Mouse (Mus musculus) forebrain, postnatal 0 days (tissue): ENCODE measurements around the gene Anks1b. TPM values are rescaled to one million over a fixed set of nuclear protein-coding genes. Genes with fewer than 3 reads are reported as not detected.
A peak's percentile ranks its signal among the peaks of the same experiment; 100 is the strongest.

Source experiments
- ATAC-seq: fragments of 200-750 bp; cut with Nextera tagmentation; 2 replicates; pipeline ENCODE4 v1.8.0; 2017; ENCODE audit warnings: mild to moderate bottlenecking, moderate library complexity
- DNase-seq: peaks from one replicate; pipeline ENCODE4 v3.0.0-alpha.2; 2015
- H3K27ac ChIP-seq: fragments of 300-500 bp; sonication (generic); 2 replicates; pipeline ENCODE4 v1.5.1; 2014; ENCODE audit warnings: low read depth, mild to moderate bottlenecking, antibody characterized with exemption, low read length, moderate library complexity, mixed read lengths
- H3K27me3 ChIP-seq: fragments of 300-500 bp; sonication (generic); 2 replicates; pipeline ENCODE4 v1.6.1; 2014; ENCODE audit warnings: mild to moderate bottlenecking, low read length, mixed read lengths; ENCODE audit not compliant: insufficient read depth
- H3K36me3 ChIP-seq: fragments of 300-500 bp; sonication (generic); 2 replicates; pipeline ENCODE4 v1.6.1; 2014; ENCODE audit warnings: mild to moderate bottlenecking, moderate library complexity; ENCODE audit not compliant: insufficient read depth
- H3K4me1 ChIP-seq: fragments of 300-500 bp; sonication (generic); 2 replicates; pipeline ENCODE4 v1.6.1; 2014; ENCODE audit warnings: antibody characterized with exemption; ENCODE audit not compliant: insufficient read depth
- H3K4me2 ChIP-seq: fragments of 300-500 bp; sonication (generic); 2 replicates; pipeline ENCODE4 v1.6.1; 2014; ENCODE audit warnings: low read depth, mild to moderate bottlenecking, moderate library complexity
- H3K4me3 ChIP-seq: fragments of 300-500 bp; sonication (generic); 2 replicates; pipeline ENCODE4 v1.5.1; 2014; ENCODE audit warnings: low read depth, low read length, mixed read lengths
- H3K9ac ChIP-seq: fragments of 300-500 bp; sonication (generic); 2 replicates; pipeline ENCODE4 v1.6.1; 2014; ENCODE audit warnings: mild to moderate bottlenecking
- H3K9me3 ChIP-seq: fragments of 300-500 bp; sonication (generic); 2 replicates; pipeline ENCODE4 v1.6.1; 2016; ENCODE audit warnings: low read length
- CTCF ChIP-seq: sonication (generic); IDR thresholded peaks from 2 replicates; pipeline ENCODE4 v1.5.1; 2016; ENCODE audit warnings: antibody characterized with exemption, control low read depth, low read depth
- WGBS: fragments of 180-500 bp; shearing (Covaris S2); extraction: QIAGEN DNeasy Blood & Tissue Kit; methylation state at CpG from one replicate; pipeline ENCODE4 v1.1.7; 2014; 5-methylcytosine and 5-hydroxymethylcytosine counted together
- polyA plus RNA-seq: library from polyadenylated mRNA; unstranded; fragments of >200 nt; fragmentation: Nextera tagmentation; extraction: Ambion mirVana; gene quantifications from 2 replicates; pipeline ENCODE4 v1.2.1, GENCODE M21; 2015
- total RNA-seq: library from RNA; depleted of rRNA; stranded (reverse); fragments of >200 nt; gene quantifications from 2 replicates; pipeline ENCODE4 v1.2.3, GENCODE M21; 2014

Gene Anks1b
- total and polyA plus RNA-seq, 2 experiments from 2014 or later = 120 to 145 TPM

DNA sequence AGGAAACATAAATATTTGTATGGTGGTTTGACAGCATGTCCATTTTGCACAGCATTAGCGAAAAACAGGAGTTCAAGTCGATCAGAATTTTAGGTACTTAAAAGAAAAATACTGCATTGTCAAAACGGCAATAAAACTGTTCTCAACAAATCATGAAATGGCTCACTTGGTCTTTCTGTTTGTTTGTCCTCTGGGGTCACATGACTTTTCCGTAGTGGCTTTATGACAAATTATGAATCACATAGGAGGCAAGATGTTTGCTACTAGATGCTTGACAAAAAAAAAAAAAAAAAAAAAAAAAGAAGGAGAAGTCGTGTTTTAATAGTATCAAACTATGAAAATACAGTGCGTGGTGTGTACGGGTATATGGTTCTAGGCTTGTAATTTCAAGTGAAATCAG, 495.7 kb downstream of the Anks1b start:
- DNase-seq = no peak
- no peak for ATAC-seq
- Histone ChIP-seq H3K4me3 (no peak overlapping the region), H3K27ac (no peak overlapping the region), H3K27me3 (no peaks in the 10 kb centered on the region), H3K9ac (no peak overlapping the region), H3K36me3 (no peaks in the 10 kb centered on the region), H3K4me2 (no peak overlapping the region), H3K9me3 (no peaks in the 10 kb centered on the region), H3K4me1 (no peaks in the 10 kb centered on the region)
- WGBS = 93% methylated on average over 7 of the region's 7 CpGs
- no peak for TF ChIP-seq CTCF

GRCm38 (mm10) chr10:90370751-90371150, 497.4 kb downstream of the Anks1b start:
- Histone ChIP-seq H3K36me3 (no peaks in the 10 kb centered on the region), H3K27me3 (no peaks in the 10 kb centered on the region), H3K27ac (no peak overlapping the region), H3K4me1 (no peaks in the 10 kb centered on the region), H3K4me3 (no peak overlapping the region), H3K4me2 (no peak overlapping the region), H3K9ac (no peak overlapping the region), H3K9me3 (no peaks in the 10 kb centered on the region)
- ATAC-seq (no peak), DNase-seq (peak; percentile 31)
- no peak; the same call in 1 of the 2 replicates for TF ChIP-seq CTCF
- WGBS = 40% methylated on average over 3 of the region's 3 CpGs

- DNase-seq = peak; percentile 36
Measured at GRCm38 (mm10) chr10:90373469-90373868, 500.2 kb downstream of the Anks1b start.

GRCm38 (mm10) chr10:90376605-90377004, 503.3 kb downstream of the Anks1b start:
- no peaks in the 10 kb centered on the region for H3K36me3 ChIP-seq
- no peak overlapping the region for H3K4me2 ChIP-seq
- no peak for ATAC-seq
- TF ChIP-seq CTCF = no peak
- no peaks in the 10 kb centered on the region for H3K4me1 ChIP-seq
- H3K27me3 ChIP-seq = no peaks in the 10 kb centered on the region
- no peak overlapping the region for H3K4me3 ChIP-seq
- H3K27ac ChIP-seq = no peak overlapping the region
- no peak overlapping the region for H3K9ac ChIP-seq
- DNase-seq = no peak
- WGBS = 69% methylated on average over 1 of the region's 1 CpGs
- H3K9me3 ChIP-seq = no peaks in the 10 kb centered on the region

More at GRCm38 (mm10) chr10:90373469-90373868, 500.2 kb downstream of the Anks1b start:
- peak; percentile 68 for TF ChIP-seq CTCF
- WGBS = 33% methylated on average over 4 of the region's 4 CpGs
- no peak overlapping the region for H3K9ac ChIP-seq
- no peaks in the 10 kb centered on the region for H3K9me3 ChIP-seq
- H3K4me1 ChIP-seq = no peaks in the 10 kb centered on the region
- H3K27ac ChIP-seq = no peak overlapping the region
- H3K4me3 ChIP-seq = no peak overlapping the region
- no peaks in the 10 kb centered on the region for H3K36me3 ChIP-seq
- no peak overlapping the region for H3K4me2 ChIP-seq
- no peaks in the 10 kb centered on the region for H3K27me3 ChIP-seq
- no peak for ATAC-seq

GRCm38 (mm10) chr10:90380062-90380461, 506.8 kb downstream of the Anks1b start:
- H3K4me3 ChIP-seq = no peak overlapping the region
- no peak overlapping the region for H3K4me2 ChIP-seq
- H3K36me3 ChIP-seq = no peaks in the 10 kb centered on the region
- no peak for ATAC-seq
- no peak for TF ChIP-seq CTCF
- no peak overlapping the region for H3K27ac ChIP-seq
- no peaks in the 10 kb centered on the region for H3K9me3 ChIP-seq
- H3K9ac ChIP-seq = no peak overlapping the region
- no peaks in the 10 kb centered on the region for H3K27me3 ChIP-seq
- H3K4me1 ChIP-seq = no peaks in the 10 kb centered on the region
- no peak for DNase-seq
- whole genome bisulfite sequencing = 86% methylated on average over 1 of the region's 1 CpGs

GRCm38 (mm10) chr10:90380704-90381339, 507.5 kb downstream of the Anks1b start:
- WGBS = 31% methylated on average over 8 of the region's 8 CpGs
- H3K4me2 ChIP-seq = no peak overlapping the region
- no peaks in the 10 kb centered on the region for H3K4me1 ChIP-seq
- no peaks in the 10 kb centered on the region for H3K36me3 ChIP-seq
- no peak for TF ChIP-seq CTCF
- H3K27ac ChIP-seq = no peak overlapping the region
- ATAC-seq = peak; percentile 45
- no peak overlapping the region for H3K4me3 ChIP-seq
- DNase-seq = no peak
- no peaks in the 10 kb centered on the region for H3K27me3 ChIP-seq
- H3K9ac ChIP-seq = no peak overlapping the region
- no peaks in the 10 kb centered on the region for H3K9me3 ChIP-seq

DNA sequence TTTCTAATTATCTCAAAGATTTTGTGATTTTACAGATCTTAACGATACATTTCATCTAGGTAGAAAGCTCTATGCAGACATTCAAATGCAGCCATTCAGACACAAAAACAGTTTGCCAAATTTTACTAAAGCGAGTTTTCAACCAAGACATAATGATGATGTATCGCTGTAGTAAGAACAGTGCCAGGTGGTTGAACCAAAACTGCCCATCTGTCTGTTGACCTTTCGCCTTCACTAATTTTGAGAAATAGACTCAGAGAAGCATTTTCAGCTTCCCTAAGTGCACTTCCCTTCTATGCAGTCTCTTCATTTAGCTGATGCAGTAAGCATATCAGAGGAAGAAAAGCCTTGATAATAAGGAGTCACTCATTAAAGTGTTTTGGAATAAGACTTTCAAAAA, 527.1 kb downstream of the Anks1b start:
- no peak for TF ChIP-seq CTCF
- Histone ChIP-seq H3K9me3 (no peaks in the 10 kb centered on the region), H3K9ac (no peak overlapping the region), H3K27ac (no peak overlapping the region), H3K4me1 (no peaks in the 10 kb centered on the region; the same call in 1 of the 2 replicates), H3K4me2 (no peak overlapping the region), H3K36me3 (no peaks in the 10 kb centered on the region), H3K27me3 (no peaks in the 10 kb centered on the region), H3K4me3 (no peak overlapping the region)
- ATAC-seq (no peak), DNase-seq (no peak)
- 67% methylated on average over 4 of the region's 4 CpGs for WGBS

GRCm38 (mm10) chr10:90408484-90408883, 535.2 kb downstream of the Anks1b start:
- Histone ChIP-seq H3K9ac (no peak overlapping the region), H3K4me3 (no peak overlapping the region), H3K36me3 (no peaks in the 10 kb centered on the region), H3K9me3 (no peaks in the 10 kb centered on the region), H3K27me3 (no peaks in the 10 kb centered on the region), H3K27ac (no peak overlapping the region), H3K4me2 (no peak overlapping the region), H3K4me1 (no peaks in the 10 kb centered on the region)
- no peak for TF ChIP-seq CTCF
- no peak for ATAC-seq
- DNase-seq = no peak
- WGBS = 84% methylated on average over 2 of the region's 2 CpGs
